Mouse (Mus musculus): ENCODE results near the gene Emb. TPM values are rescaled to one million over a fixed set of nuclear protein-coding genes. Genes with fewer than 3 reads are reported as not detected.

Emb gene
- total and polyA plus RNA-seq, 3 experiments, result 0.43 to 1.7 TPM; not detected in 1

DNA sequence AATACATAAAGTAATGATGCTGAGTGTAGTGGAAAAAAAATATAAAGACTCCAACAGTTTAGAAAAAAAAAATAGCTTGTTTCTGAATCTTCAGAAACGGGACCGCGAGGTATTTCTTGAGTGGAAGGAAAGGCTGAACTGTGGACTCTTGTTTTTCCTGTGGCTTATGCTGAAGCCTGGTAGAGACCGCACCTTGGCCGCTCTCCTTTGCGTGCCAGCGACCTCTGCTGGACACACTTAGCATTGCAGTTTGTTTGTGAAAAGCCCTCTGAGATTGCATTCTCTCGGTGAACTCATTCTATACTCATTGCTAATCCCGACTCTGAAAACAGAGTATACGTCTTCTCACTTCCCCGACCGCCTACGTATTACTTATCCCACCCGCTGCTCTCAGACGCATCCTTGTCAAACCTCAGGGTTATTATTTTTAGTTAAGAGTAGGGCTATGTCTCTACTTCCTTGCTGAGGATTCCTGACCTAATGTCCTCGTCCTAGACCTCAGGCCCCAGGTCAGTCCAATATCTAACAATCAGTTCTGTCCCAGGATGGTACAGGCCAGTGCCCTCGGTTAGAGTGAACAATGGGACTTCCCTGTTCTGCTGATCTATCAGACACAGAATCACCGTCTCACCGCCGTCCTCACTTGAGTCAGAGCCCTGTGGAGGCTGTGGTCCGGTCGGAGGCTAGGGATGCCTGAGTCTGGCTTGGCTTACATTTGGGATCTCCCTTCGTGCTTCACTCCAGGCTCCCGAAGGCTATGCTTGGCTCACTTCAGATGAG is 103.3 kb downstream of the Emb start:
- no peak overlapping the region for H3K27ac ChIP-seq (ENCODE audit: control insufficient read depth, low read depth, low read length)
- H3K79me2 ChIP-seq (ENCODE audit: control insufficient read depth, insufficient read depth, low read length, poor library complexity), result no peaks in the 10 kb centered on the region
- DNase-seq (ENCODE audit: low read depth, low spot score), result peak; percentile 22
- TF ChIP-seq UBTF (IDR thresholded peaks at IDR 0.05; ENCODE audit: borderline replicate concordance, insufficient read depth, low read depth, low read length) (no peak), MXI1 (IDR thresholded peaks at IDR 0.05; ENCODE audit: low read depth, low read length) (no peak), SMC3 (IDR thresholded peaks at IDR 0.05; ENCODE audit: low read depth, low read length) (peak; percentile 50), MYC (IDR thresholded peaks at IDR 0.05; ENCODE audit: low read depth, low read length) (no peak), EP300 (IDR thresholded peaks at IDR 0.05; ENCODE audit: low read depth in 1 of 2, low read length in 2 of 2) (no peak), MAZ (IDR thresholded peaks at IDR 0.05; ENCODE audit: low read depth, low read length) (no peak), RAD21 (IDR thresholded peaks at IDR 0.05; ENCODE audit: low read depth, low read length) (peak; percentile 42), GATA1 (IDR thresholded peaks at IDR 0.05; ENCODE audit: low read depth, low read length) (no peak), CTCF (IDR thresholded peaks at IDR 0.05 in 2 of 3, conservative IDR thresholded peaks at IDR 0.05 in 1 of 3; ENCODE audit: control insufficient read depth in 1 of 3, insufficient read depth in 1 of 3, low read depth in 2 of 3, low read length in 3 of 3, poor library complexity in 1 of 3, severe bottlenecking in 1 of 3) (peak; percentile 58 to 78 (median 60)), MYB (IDR thresholded peaks at IDR 0.05; ENCODE audit: low read depth, low read length) (no peak), ZC3H11A (IDR thresholded peaks at IDR 0.05; ENCODE audit: low read depth, low read length) (0 out of 2 replicates have a peak, but pooled peaks have one; percentile 22), BHLHE40 (IDR thresholded peaks at IDR 0.05; ENCODE audit: borderline replicate concordance, low read depth, low read length) (no peak)
- H3K4me3 ChIP-seq (ENCODE audit: control insufficient read depth in 1 of 2, insufficient read depth in 1 of 2, low read depth in 2 of 2, low read length in 2 of 2), result no peak overlapping the region
- no peak overlapping the region for H3K9ac ChIP-seq (ENCODE audit: control insufficient read depth, low read depth, low read length, poor library complexity, severe bottlenecking)
- H3K9me3 ChIP-seq (replicated peaks; ENCODE audit: insufficient read depth, low read length), result no peaks in the 10 kb centered on the region
- no peaks in the 10 kb centered on the region for H3K4me1 ChIP-seq (ENCODE audit: control insufficient read depth in 1 of 2, insufficient read depth in 2 of 2, low read length in 2 of 2)
- H3K27me3 ChIP-seq (ENCODE audit: control insufficient read depth in 1 of 2, insufficient read depth in 2 of 2, low read length in 2 of 2), result no peaks in the 10 kb centered on the region
- no peaks in the 10 kb centered on the region for H3K36me3 ChIP-seq (ENCODE audit: control insufficient read depth in 1 of 2, insufficient read depth in 2 of 2, low read length in 2 of 2)

Other genes starting within 250 kb of the Emb start
- not detected in 2 replicates for gene Parp8, start 183.0 kb upstream of the Emb start, total RNA-seq (2012; rRNA removed)
- gene Parp8, start 183.0 kb upstream of the Emb start, polyA plus RNA-seq (2012; ENCODE audit: insufficient read depth in 1 of 2, insufficient read length in 2 of 2, low read depth in 1 of 2, low replicate concordance in 2 of 2, missing spikeins in 1 of 2), result not detected
- not detected in 2 replicates for gene Gm17509, start 12.5 kb downstream of the Emb start, total RNA-seq (2012; rRNA removed)
- not detected for gene Gm17509, start 12.5 kb downstream of the Emb start, polyA plus RNA-seq (2012; ENCODE audit: insufficient read depth in 1 of 2, insufficient read length in 2 of 2, low read depth in 1 of 2, low replicate concordance in 2 of 2, missing spikeins in 1 of 2)

Measured in MEL (cell line).